Mouse (Mus musculus): ENCODE data around the gene Syn2. TPM values are rescaled to one million over a fixed set of nuclear protein-coding genes. Genes with fewer than 3 reads are reported as not detected.
"Not testable (repeated sequence)": the region's sequence is repeated elsewhere in the genome, so short reads cannot be mapped to it uniquely, and the experiment has no call there.

The Syn2 gene
- polyA plus RNA-seq, 1 experiment from 2014 or later, result 2.8 TPM

DNA sequence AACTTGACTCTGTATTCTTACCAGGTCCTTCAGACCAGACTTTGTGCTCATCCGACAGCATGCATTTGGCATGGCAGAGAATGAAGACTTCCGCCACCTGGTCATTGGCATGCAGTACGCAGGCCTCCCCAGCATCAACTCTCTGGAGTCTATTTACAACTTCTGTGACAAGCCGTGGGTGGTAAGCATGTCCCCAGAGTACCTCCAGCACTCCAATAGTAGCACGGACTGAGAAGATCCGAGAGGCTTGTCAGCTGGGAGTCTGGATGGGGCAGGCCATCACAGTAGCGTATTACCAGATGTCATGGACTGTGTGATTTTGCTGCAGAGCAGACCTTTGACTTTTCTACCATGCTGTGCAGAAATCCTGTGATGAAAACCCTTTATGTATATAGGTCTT, 104.6 kb downstream of the Syn2 start:
- no peaks in the 10 kb centered on the region for H3K4me1 ChIP-seq (ENCODE audit: control insufficient read depth, insufficient read depth, low read length)
- H3K36me3 ChIP-seq (replicated peaks; ENCODE audit: control insufficient read depth, insufficient read depth, low read depth, low read length), result no peaks in the 10 kb centered on the region
- ATAC-seq (replicated peaks; ENCODE audit: insufficient number of reproducible peaks, low FRiP score, low TSS enrichment, low read depth) (no peak), DNase-seq (ENCODE audit: low spot score) (no peak)
- H3K27ac ChIP-seq (replicated peaks; ENCODE audit: low read depth, low read length), result no peak overlapping the region
- H3K4me3 ChIP-seq (ENCODE audit: low read depth, low read length), result no peak overlapping the region
- H3K27me3 ChIP-seq (ENCODE audit: control insufficient read depth, insufficient read depth, low read length), result no peaks in the 10 kb centered on the region
- no peak overlapping the region for H3K4me2 ChIP-seq (ENCODE audit: low read depth, low read length)
- 81% methylated on average over 7 of the region's 7 CpGs for WGBS
- no peaks in the 10 kb centered on the region for H3K9me3 ChIP-seq (replicated peaks; ENCODE audit: control insufficient read depth, low read length)
- H3K9ac ChIP-seq (replicated peaks; ENCODE audit: low read length), result no peak overlapping the region

DNA sequence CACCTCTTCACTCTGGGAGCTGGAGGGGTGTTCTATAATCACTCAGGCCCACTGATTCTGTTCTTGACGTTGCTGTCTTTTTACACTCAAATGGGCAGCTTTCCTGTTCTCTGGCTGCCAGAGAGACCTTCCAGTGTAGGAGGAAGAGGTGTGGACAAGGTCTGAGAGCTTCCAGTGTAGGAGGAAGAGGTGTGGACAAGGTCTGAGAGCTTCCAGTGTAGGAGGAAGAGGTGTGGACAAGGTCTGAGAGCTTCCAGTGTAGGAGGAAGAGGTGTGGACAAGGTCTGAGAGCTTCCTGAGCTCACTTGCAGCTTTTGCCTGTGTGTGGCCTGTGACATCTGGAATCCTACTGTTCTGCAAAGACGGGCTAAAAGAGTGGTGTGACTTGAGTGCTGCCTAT, 105.7 kb downstream of the Syn2 start:
- ATAC-seq (replicated peaks; ENCODE audit: insufficient number of reproducible peaks, low FRiP score, low TSS enrichment, low read depth); H3K9ac ChIP-seq (replicated peaks; ENCODE audit: low read length); H3K36me3 ChIP-seq (replicated peaks; ENCODE audit: control insufficient read depth, insufficient read depth, low read depth, low read length); H3K27ac ChIP-seq (replicated peaks; ENCODE audit: low read depth, low read length); H3K4me1 ChIP-seq (ENCODE audit: control insufficient read depth, insufficient read depth, low read length); H3K4me3 ChIP-seq (ENCODE audit: low read depth, low read length); H3K27me3 ChIP-seq (ENCODE audit: control insufficient read depth, insufficient read depth, low read length); DNase-seq (ENCODE audit: low spot score); H3K4me2 ChIP-seq (ENCODE audit: low read depth, low read length); H3K9me3 ChIP-seq (replicated peaks; ENCODE audit: control insufficient read depth, low read length): not testable (repeated sequence)
- WGBS, result 50% methylated on average over 2 of the region's 2 CpGs

DNA sequence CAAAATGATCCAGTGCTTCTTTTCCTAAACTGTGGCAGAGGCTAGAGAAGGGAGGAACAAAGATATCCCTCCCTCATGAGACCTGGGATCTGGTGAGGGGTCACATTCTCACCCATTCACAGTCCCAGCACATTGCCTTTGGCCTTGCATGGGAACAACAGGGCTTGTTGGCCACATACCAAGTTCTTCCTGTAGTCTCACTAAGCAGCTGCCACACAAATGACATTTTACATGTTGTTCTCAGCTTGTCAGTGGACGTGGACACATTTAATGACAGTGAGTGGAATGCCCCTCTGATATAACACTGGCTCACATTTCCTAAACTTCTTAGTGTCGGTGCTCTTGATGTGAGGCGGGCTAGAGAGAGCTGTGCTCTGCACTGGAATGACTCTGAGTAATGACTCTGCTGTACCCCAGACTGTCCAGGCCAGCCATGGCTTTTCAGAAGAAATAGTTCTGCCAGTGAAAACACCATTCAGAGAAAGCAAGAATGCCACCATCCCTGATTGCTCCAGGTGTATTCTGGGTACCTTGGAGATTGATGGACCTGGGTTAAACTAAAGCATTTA, 106.5 kb downstream of the Syn2 start:
- no peak overlapping the region for H3K4me2 ChIP-seq (ENCODE audit: low read depth, low read length)
- H3K9ac ChIP-seq (replicated peaks; ENCODE audit: low read length), result no peak overlapping the region
- ATAC-seq (replicated peaks; ENCODE audit: insufficient number of reproducible peaks, low FRiP score, low TSS enrichment, low read depth), result no peak
- H3K9me3 ChIP-seq (replicated peaks; ENCODE audit: control insufficient read depth, low read length), result no peaks in the 10 kb centered on the region
- H3K4me1 ChIP-seq (ENCODE audit: control insufficient read depth, insufficient read depth, low read length), result no peaks in the 10 kb centered on the region
- no peaks in the 10 kb centered on the region for H3K36me3 ChIP-seq (replicated peaks; ENCODE audit: control insufficient read depth, insufficient read depth, low read depth, low read length)
- H3K27me3 ChIP-seq (ENCODE audit: control insufficient read depth, insufficient read depth, low read length), result no peaks in the 10 kb centered on the region
- 77% methylated on average over 3 of the region's 3 CpGs for WGBS
- no peak for DNase-seq (ENCODE audit: low spot score)
- no peak overlapping the region for H3K27ac ChIP-seq (replicated peaks; ENCODE audit: low read depth, low read length)
- no peak overlapping the region for H3K4me3 ChIP-seq (ENCODE audit: low read depth, low read length)

DNA sequence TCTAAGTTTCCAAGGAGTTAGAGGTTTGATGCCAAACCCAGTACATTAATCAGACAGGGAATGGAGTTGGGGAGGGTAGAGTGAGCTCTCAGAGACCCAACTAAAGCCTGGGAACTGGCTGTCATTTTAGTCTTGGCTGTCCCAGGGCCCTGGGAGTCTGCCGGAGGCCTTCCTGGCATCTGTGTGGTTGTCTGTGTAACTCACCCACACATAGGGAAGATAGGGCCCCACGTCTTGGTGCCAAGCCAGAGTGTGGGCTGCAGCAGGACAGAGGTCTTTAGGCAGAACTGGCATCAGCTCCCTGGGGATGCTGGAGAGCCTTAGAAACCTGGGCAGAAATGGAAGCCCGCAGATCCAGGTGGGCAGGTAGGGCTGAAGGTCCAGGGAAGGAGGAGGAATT, 107.2 kb downstream of the Syn2 start:
- Histone ChIP-seq H3K27me3 (ENCODE audit: control insufficient read depth, insufficient read depth, low read length) (no peaks in the 10 kb centered on the region), H3K4me2 (ENCODE audit: low read depth, low read length) (no peak overlapping the region), H3K4me3 (ENCODE audit: low read depth, low read length) (no peak overlapping the region), H3K27ac (replicated peaks; ENCODE audit: low read depth, low read length) (no peak overlapping the region), H3K9me3 (replicated peaks; ENCODE audit: control insufficient read depth, low read length) (no peaks in the 10 kb centered on the region), H3K36me3 (replicated peaks; ENCODE audit: control insufficient read depth, insufficient read depth, low read depth, low read length) (no peaks in the 10 kb centered on the region), H3K4me1 (ENCODE audit: control insufficient read depth, insufficient read depth, low read length) (no peaks in the 10 kb centered on the region), H3K9ac (replicated peaks; ENCODE audit: low read length) (no peak overlapping the region)
- ATAC-seq (replicated peaks; ENCODE audit: insufficient number of reproducible peaks, low FRiP score, low TSS enrichment, low read depth) (no peak), DNase-seq (ENCODE audit: low spot score) (no peak)
- 88% methylated on average over 3 of the region's 3 CpGs for WGBS

DNA sequence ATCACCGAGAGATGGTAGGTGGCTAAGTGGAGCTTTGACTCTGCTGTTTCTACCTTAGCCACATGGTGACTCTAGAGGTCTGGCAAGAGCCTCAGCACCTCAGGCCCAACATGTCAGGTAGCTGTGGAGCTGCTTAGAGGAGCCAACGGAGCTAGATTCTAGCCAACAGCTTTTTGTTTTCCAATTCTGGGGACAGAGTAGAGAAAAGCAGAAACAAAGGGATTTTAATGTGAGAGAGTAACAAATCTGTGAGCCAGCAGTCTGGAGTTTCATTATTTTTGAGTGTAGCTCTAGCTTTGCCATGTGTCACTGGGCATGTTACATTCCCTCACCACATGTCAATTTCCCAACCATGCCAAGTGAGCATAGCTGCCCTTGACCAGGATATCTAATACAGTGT, 109.5 kb downstream of the Syn2 start:
- Histone ChIP-seq H3K4me1 (ENCODE audit: control insufficient read depth, insufficient read depth, low read length) (no peaks in the 10 kb centered on the region), H3K4me2 (ENCODE audit: low read depth, low read length) (no peak overlapping the region), H3K4me3 (ENCODE audit: low read depth, low read length) (no peak overlapping the region), H3K36me3 (replicated peaks; ENCODE audit: control insufficient read depth, insufficient read depth, low read depth, low read length) (no peaks in the 10 kb centered on the region), H3K27ac (replicated peaks; ENCODE audit: low read depth, low read length) (no peak overlapping the region), H3K9me3 (replicated peaks; ENCODE audit: control insufficient read depth, low read length) (no peaks in the 10 kb centered on the region), H3K27me3 (ENCODE audit: control insufficient read depth, insufficient read depth, low read length) (no peaks in the 10 kb centered on the region), H3K9ac (replicated peaks; ENCODE audit: low read length) (no peak overlapping the region)
- ATAC-seq (replicated peaks; ENCODE audit: insufficient number of reproducible peaks, low FRiP score, low TSS enrichment, low read depth) (no peak), DNase-seq (ENCODE audit: low spot score) (no peak)
- WGBS, result 72% methylated on average over 2 of the region's 2 CpGs

DNA sequence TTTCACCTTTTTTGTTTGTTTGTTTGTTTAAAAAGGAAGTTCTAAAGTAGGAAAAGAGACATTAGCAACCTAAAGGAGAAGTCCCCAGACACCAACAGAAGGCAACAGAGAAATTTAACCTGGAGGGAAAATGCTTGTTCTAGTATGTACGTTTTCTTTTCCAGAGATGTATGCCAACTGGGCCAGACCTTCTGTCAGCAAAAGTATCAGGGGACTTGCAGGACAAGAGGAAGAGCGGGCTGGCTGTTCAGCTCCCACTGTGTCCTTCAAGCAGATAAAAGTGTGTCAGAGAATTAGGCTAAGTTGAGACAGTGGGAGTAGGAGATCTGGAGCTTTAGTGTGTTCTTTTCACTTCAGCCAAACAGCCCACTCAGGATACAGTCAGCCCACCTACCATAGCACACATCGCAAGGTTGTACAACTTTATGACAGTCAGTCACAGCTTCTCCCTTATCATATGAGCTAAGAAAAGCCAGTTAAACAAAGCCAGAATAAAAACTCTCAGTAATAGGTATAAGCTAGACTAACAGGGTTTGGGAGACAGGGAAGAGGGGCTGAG, 110.9 kb downstream of the Syn2 start:
- no peak for ATAC-seq (replicated peaks; ENCODE audit: insufficient number of reproducible peaks, low FRiP score, low TSS enrichment, low read depth)
- H3K9ac ChIP-seq (replicated peaks; ENCODE audit: low read length), result no peak overlapping the region
- no peaks in the 10 kb centered on the region for H3K27me3 ChIP-seq (ENCODE audit: control insufficient read depth, insufficient read depth, low read length)
- no peak overlapping the region for H3K4me2 ChIP-seq (ENCODE audit: low read depth, low read length)
- no peaks in the 10 kb centered on the region for H3K9me3 ChIP-seq (replicated peaks; ENCODE audit: control insufficient read depth, low read length)
- no peak overlapping the region for H3K4me3 ChIP-seq (ENCODE audit: low read depth, low read length)
- DNase-seq (ENCODE audit: low spot score), result no peak
- H3K36me3 ChIP-seq (replicated peaks; ENCODE audit: control insufficient read depth, insufficient read depth, low read depth, low read length), result no peaks in the 10 kb centered on the region
- no peak overlapping the region for H3K27ac ChIP-seq (replicated peaks; ENCODE audit: low read depth, low read length)
- no peaks in the 10 kb centered on the region for H3K4me1 ChIP-seq (ENCODE audit: control insufficient read depth, insufficient read depth, low read length)
- WGBS, result 80% methylated on average over 3 of the region's 3 CpGs

DNA sequence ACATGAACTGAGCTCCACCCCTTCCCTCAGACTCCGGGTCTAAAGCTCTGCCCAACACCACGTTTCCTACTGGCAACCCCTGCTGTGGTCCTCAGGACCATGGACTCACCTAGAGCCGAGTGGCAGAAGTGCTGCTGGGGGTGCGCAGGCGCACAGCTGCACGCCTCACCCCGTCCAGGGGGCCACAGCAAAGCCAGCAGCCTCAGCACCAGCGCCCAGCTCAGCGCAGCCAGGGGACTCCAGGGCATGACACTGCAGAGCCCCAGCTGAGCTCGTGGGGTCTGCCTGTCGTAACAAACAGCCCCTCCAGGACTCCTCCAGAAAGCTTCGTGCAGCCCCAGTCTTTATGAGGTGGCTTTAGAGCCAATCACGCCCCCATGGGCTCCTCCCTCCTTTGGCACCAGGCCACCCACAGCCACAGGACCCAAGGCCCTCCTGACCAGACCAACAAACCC, 116.9 kb downstream of the Syn2 start:
- 3% methylated on average over 13 of the region's 13 CpGs for WGBS
- Histone ChIP-seq H3K27me3 (ENCODE audit: control insufficient read depth, insufficient read depth, low read length) (no peaks in the 10 kb centered on the region), H3K9me3 (replicated peaks; ENCODE audit: control insufficient read depth, low read length) (no peaks in the 10 kb centered on the region), H3K27ac (replicated peaks; ENCODE audit: low read depth, low read length) (no peak overlapping the region), H3K4me2 (ENCODE audit: low read depth, low read length) (peak overlapping the region; percentile 33), H3K4me1 (ENCODE audit: control insufficient read depth, insufficient read depth, low read length) (no peaks in the 10 kb centered on the region; the same call in 1 of the 2 replicates), H3K9ac (replicated peaks; ENCODE audit: low read length) (no peak overlapping the region), H3K4me3 (ENCODE audit: low read depth, low read length) (no peak overlapping the region), H3K36me3 (replicated peaks; ENCODE audit: control insufficient read depth, insufficient read depth, low read depth, low read length) (no peaks in the 10 kb centered on the region)
- DNase-seq (ENCODE audit: low spot score), result no peak
- 0 out of 2 replicates have a peak, but pooled peaks have one; percentile 44 for ATAC-seq (replicated peaks; ENCODE audit: insufficient number of reproducible peaks, low FRiP score, low TSS enrichment, low read depth)

DNA sequence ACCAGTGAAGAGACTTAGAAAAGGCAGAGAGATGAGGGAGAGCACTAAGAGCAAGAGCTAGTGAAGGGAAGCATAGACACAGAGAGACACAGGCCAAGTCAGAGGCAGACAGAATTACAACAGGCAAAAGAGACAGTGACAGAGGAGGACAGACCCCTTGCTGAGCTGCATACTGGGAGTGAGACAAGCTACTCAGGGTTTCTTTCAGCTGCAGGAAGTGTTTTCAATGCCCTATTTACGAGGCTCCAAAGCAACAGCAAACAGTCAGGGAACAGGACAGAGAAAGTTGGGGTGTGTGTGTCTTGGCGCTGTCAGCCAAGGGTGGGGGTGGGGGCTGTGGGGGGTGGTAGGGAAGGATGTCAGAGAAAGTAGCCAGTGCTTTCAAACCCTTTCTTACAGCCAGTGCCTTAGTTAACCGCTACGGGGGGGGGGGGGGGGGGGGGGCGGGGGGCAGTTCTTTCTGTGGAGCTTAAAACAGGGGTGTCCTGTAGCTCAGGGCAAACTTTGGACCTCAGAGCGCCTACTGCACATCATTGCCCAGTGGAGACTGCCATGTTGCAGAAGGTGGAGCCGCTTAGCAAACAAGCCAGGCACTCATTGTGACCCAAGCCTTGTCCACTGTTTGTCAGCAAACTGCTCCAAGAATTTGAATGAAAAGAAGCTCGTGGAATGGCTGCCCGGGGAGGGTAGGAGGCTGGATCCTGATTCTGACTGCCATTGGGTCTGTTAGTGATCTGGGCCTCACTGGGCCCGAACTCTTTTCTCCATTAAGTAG, 117.6 kb downstream of the Syn2 start, which contains the start of gene Timp4:
Timp4 (minus strand) TSS at position 107 of the 775 bp plus-strand sequence.
- no peak within 1 kb of the TSS for H3K27ac ChIP-seq (replicated peaks; ENCODE audit: low read depth, low read length)
- H3K36me3 ChIP-seq (replicated peaks; ENCODE audit: control insufficient read depth, insufficient read depth, low read depth, low read length), result no peaks in the 10 kb centered on the region
- no peaks in the 10 kb centered on the region for H3K27me3 ChIP-seq (ENCODE audit: control insufficient read depth, insufficient read depth, low read length)
- H3K4me3 ChIP-seq (ENCODE audit: low read depth, low read length), result no peak within 1 kb of the TSS
- H3K4me2 ChIP-seq (ENCODE audit: low read depth, low read length), result peak within 1 kb of the TSS; percentile 33
- no peaks in the 10 kb centered on the region; the same call in 1 of the 2 replicates for H3K4me1 ChIP-seq (ENCODE audit: control insufficient read depth, insufficient read depth, low read length)
- no peak within 1 kb of the TSS for H3K9ac ChIP-seq (replicated peaks; ENCODE audit: low read length)
- no peak for DNase-seq (ENCODE audit: low spot score)
- WGBS, result 33% methylated on average over 7 of the region's 10 CpGs
- no peaks in the 10 kb centered on the region for H3K9me3 ChIP-seq (replicated peaks; ENCODE audit: control insufficient read depth, low read length)
- no peak for ATAC-seq (replicated peaks; ENCODE audit: insufficient number of reproducible peaks, low FRiP score, low TSS enrichment, low read depth)
